Mouse (Mus musculus) neural tube, embryonic 13.5 days (tissue): ENCODE measurements around the gene Lamc3. TPM values are rescaled to one million over a fixed set of nuclear protein-coding genes. Genes with fewer than 3 reads are reported as not detected.

Experiments used
- ATAC-seq: fragments of 200-750 bp; cut with Nextera tagmentation; 2 replicates; pipeline ENCODE4 v1.8.0; 2017; ENCODE audit warnings: low read depth, mild to moderate bottlenecking, moderate TSS enrichment, moderate library complexity
- H3K27ac ChIP-seq: fragments of 300-500 bp; sonication (generic); replicated peaks from 2 replicates; pipeline ENCODE4 v1.5.1; 2015; ENCODE audit warnings: moderate library complexity, mild to moderate bottlenecking, inconsistent platforms
- H3K27me3 ChIP-seq: fragments of 300-500 bp; sonication (generic); 2 replicates; pipeline ENCODE4 v1.6.1; 2015; ENCODE audit warnings: mild to moderate bottlenecking, inconsistent platforms
- H3K36me3 ChIP-seq: fragments of 300-500 bp; sonication (generic); 2 replicates; pipeline ENCODE4 v1.6.1; 2015; ENCODE audit warnings: mild to moderate bottlenecking, inconsistent platforms
- H3K4me1 ChIP-seq: fragments of 300-500 bp; sonication (generic); replicated peaks from 2 replicates; pipeline ENCODE4 v1.6.1; 2015; ENCODE audit warnings: inconsistent platforms
- H3K4me2 ChIP-seq: fragments of 300-500 bp; sonication (generic); 2 replicates; pipeline ENCODE4 v1.6.1; 2015; ENCODE audit warnings: inconsistent platforms, mild to moderate bottlenecking, moderate library complexity
- H3K4me3 ChIP-seq: fragments of 300-500 bp; sonication (generic); 2 replicates; pipeline ENCODE4 v1.5.1; 2015; ENCODE audit warnings: mild to moderate bottlenecking, inconsistent platforms
- H3K9ac ChIP-seq: fragments of 300-500 bp; sonication (generic); 2 replicates; pipeline ENCODE4 v1.6.1; 2015; ENCODE audit warnings: moderate library complexity, mild to moderate bottlenecking, inconsistent platforms
- H3K9me3 ChIP-seq: fragments of 300-500 bp; sonication (generic); 2 replicates; pipeline ENCODE4 v1.6.1; 2016; ENCODE audit warnings: inconsistent platforms
- WGBS: fragments of 180-500 bp; shearing (Covaris S2); methylation state at CpG from one replicate; pipeline ENCODE4 v1.1.7; 2015; 5-methylcytosine and 5-hydroxymethylcytosine counted together
- polyA plus RNA-seq: library from polyadenylated mRNA; unstranded; fragments of >200 nt; fragmentation: Nextera tagmentation; extraction: Ambion mirVana; gene quantifications from 2 replicates; pipeline ENCODE4 v1.2.1, GENCODE M21; 2015

Lamc3 gene
- polyA plus RNA-seq, 1 experiment from 2014 or later = 5.7 TPM

DNA sequence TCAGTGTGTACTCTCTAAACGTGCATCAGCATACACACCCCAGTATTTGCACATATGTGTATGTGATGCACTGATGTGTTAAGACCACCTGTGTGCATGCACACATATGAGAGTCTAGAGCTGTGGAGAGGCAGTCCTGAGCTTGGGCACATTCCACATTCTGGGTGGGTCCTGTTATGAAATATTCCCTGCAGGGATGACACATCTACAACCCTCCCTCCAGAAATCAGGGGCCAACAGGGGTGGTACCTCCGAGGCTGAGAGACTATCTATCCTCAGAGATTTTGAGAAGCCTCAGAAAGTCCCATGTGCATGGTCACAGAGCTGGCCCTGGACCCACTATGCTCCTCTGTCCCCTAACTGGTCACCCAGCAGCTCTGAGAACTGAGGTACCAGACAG is 58.5 kb downstream of the Lamc3 start:
- no peaks in the 10 kb centered on the region for H3K9me3 ChIP-seq
- ATAC-seq = no peak
- no peak overlapping the region for H3K27ac ChIP-seq
- peaks cover 11% of the 10 kb centered on the region for H3K4me1 ChIP-seq
- H3K36me3 ChIP-seq = no peaks in the 10 kb centered on the region
- WGBS = 76% methylated on average over 2 of the region's 2 CpGs
- no peak overlapping the region for H3K9ac ChIP-seq
- H3K27me3 ChIP-seq = peaks cover 20% of the 10 kb centered on the region
- H3K4me2 ChIP-seq = no peak overlapping the region
- no peak overlapping the region for H3K4me3 ChIP-seq

DNA sequence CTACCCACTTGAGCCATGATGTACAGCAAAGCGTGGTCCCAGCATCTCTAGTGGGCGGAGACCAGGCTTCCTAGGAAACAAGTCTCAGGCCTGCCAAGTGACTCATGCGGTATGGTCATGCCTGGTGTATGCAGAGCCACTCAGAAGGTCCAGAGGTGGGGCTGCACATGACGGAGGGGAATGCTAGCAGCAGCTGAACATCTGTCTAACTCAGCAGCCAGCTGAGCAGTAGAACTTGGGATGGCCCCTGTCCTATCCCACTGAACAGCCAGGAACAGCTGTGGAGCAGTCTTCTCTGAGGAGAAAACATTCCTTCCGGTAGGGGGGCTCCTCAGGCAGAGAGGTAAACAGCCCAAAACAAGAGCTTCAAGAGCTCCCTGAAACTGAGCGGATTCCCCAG is 61.3 kb downstream of the Lamc3 start:
- H3K4me2 ChIP-seq = no peak overlapping the region
- no peak for ATAC-seq
- H3K36me3 ChIP-seq = no peaks in the 10 kb centered on the region
- no peaks in the 10 kb centered on the region for H3K9me3 ChIP-seq
- peaks cover 26% of the 10 kb centered on the region for H3K27me3 ChIP-seq
- 81% methylated on average over 6 of the region's 6 CpGs for WGBS
- H3K9ac ChIP-seq = no peak overlapping the region
- no peak overlapping the region for H3K27ac ChIP-seq
- H3K4me3 ChIP-seq = no peak overlapping the region
- H3K4me1 ChIP-seq = peaks cover 31% of the 10 kb centered on the region

GRCm38 (mm10) chr2:31948801-31949200 is 61.7 kb downstream of the Lamc3 start:
- Histone ChIP-seq H3K4me3 (no peak overlapping the region), H3K9ac (no peak overlapping the region), H3K4me1 (peaks cover 33% of the 10 kb centered on the region), H3K4me2 (no peak overlapping the region), H3K36me3 (no peaks in the 10 kb centered on the region), H3K27me3 (peaks cover 26% of the 10 kb centered on the region), H3K27ac (no peak overlapping the region), H3K9me3 (no peaks in the 10 kb centered on the region)
- 73% methylated on average over 6 of the region's 6 CpGs for WGBS
- no peak for ATAC-seq

DNA sequence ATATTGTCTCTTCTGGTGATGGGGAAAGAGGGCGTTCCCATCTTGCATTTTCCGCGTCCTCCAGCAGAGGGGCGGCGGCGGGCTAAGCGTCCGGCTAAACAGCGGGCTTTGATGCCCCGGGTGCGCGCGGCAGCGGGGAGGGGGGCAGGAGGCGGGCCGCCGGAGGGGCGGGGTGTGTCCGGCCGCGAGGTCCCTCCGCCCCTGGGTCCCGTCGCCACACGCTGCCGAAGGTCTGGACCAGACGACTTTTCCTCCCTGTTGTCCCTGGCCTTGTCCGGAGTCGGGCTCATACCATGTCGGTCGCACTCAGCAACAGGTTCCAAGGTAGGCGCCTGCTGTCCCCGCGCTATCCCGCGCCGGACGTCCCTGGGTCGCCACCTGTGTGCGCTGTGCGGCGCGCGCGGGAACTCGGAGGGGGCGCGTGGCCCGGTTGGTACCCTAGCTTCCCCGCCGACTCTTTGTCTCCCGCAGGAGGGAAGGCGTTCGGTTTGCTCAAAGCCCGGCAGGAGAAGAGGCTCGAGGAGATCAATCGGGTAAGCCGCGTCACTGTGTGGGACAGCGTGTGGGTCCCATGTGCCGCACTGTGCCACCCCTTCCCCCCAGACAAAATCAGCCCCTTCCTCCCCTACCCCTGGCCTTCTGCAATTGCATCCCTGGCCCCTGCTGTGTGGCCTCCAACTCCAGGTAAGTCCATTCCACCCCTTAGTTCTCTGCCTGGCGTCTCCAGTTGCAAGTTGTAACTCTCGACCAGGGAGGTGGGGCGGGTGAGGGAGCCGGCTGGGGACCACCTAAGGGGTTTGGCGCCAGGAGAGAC is 63.2 kb downstream of the Lamc3 start, which contains the start of gene Aif1l:
TSS of gene Aif1l (plus strand) at position 82 of the 814 bp plus-strand sequence.
- peaks cover 40% of the 10 kb centered on the region for H3K4me1 ChIP-seq
- whole genome bisulfite sequencing = under 1% methylated on average over 66 of the region's 66 CpGs
- no peaks in the 10 kb centered on the region for H3K9me3 ChIP-seq
- H3K4me3 ChIP-seq = peak within 1 kb of the TSS; percentile 66
- H3K27ac ChIP-seq = no peak within 1 kb of the TSS
- H3K36me3 ChIP-seq = no peaks in the 10 kb centered on the region
- peak within 1 kb of the TSS; percentile 74 for H3K9ac ChIP-seq
- H3K27me3 ChIP-seq = peaks cover 26% of the 10 kb centered on the region
- peak; percentile 68 for ATAC-seq
- H3K4me2 ChIP-seq = peak within 1 kb of the TSS; percentile 96

DNA sequence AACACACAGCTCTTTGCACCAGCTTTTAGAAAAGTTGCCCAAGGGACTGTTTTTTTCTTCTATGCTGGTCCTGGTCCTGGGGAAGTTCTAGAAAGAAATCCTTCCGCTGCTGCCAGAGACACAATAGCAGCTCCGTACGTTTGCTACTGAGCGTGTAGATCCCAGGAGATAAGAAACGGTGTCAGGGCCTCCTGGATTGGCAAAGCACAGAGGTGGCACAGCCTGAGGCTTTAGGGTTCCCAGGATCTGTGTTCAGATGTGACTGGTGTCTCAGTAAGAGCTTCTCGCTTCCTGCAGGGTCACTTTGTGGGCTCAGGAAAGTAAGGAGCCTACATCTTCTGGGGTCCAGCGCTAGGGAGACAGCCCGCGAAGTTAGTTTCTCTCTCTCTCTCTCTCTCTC is 63.9 kb downstream of the Lamc3 start:
- ATAC-seq = no peak
- Histone ChIP-seq H3K27me3 (peaks cover 26% of the 10 kb centered on the region), H3K27ac (no peak overlapping the region), H3K4me2 (peak overlapping the region; percentile 96), H3K4me1 (peaks cover 40% of the 10 kb centered on the region), H3K4me3 (peak overlapping the region; percentile 66), H3K36me3 (no peaks in the 10 kb centered on the region), H3K9me3 (no peaks in the 10 kb centered on the region), H3K9ac (peak overlapping the region; percentile 74)
- 27% methylated on average over 9 of the region's 9 CpGs for WGBS

GRCm38 (mm10) chr2:31952236-31952635 is 65.1 kb downstream of the Lamc3 start:
- H3K4me1 ChIP-seq = peaks cover 40% of the 10 kb centered on the region

GRCm38 (mm10) chr2:31952725-31953124 is 65.6 kb downstream of the Lamc3 start:
- Histone ChIP-seq H3K4me2 (no peak overlapping the region), H3K27me3 (peaks cover 26% of the 10 kb centered on the region), H3K4me3 (no peak overlapping the region), H3K36me3 (no peaks in the 10 kb centered on the region), H3K27ac (no peak overlapping the region), H3K4me1 (peaks cover 40% of the 10 kb centered on the region), H3K9me3 (no peaks in the 10 kb centered on the region), H3K9ac (no peak overlapping the region)
- ATAC-seq = no peak
- 79% methylated on average over 3 of the region's 3 CpGs for WGBS

More at GRCm38 (mm10) chr2:31952236-31952635, 65.1 kb downstream of the Lamc3 start:
- 73% methylated on average over 10 of the region's 10 CpGs for WGBS
- Histone ChIP-seq H3K36me3 (no peaks in the 10 kb centered on the region), H3K27ac (no peak overlapping the region), H3K4me2 (peak overlapping the region; percentile 96), H3K9ac (no peak overlapping the region), H3K9me3 (no peaks in the 10 kb centered on the region), H3K27me3 (peaks cover 26% of the 10 kb centered on the region), H3K4me3 (no peak overlapping the region)
- no peak for ATAC-seq

GRCm38 (mm10) chr2:31953687-31954086 is 66.6 kb downstream of the Lamc3 start:
- no peak overlapping the region for H3K27ac ChIP-seq
- H3K9me3 ChIP-seq = no peaks in the 10 kb centered on the region
- 86% methylated on average over 8 of the region's 8 CpGs for WGBS
- H3K36me3 ChIP-seq = no peaks in the 10 kb centered on the region
- H3K27me3 ChIP-seq = peaks cover 25% of the 10 kb centered on the region
- H3K4me3 ChIP-seq = no peak overlapping the region
- no peak overlapping the region for H3K9ac ChIP-seq
- no peak overlapping the region for H3K4me2 ChIP-seq
- peaks cover 40% of the 10 kb centered on the region for H3K4me1 ChIP-seq
- ATAC-seq = no peak

GRCm38 (mm10) chr2:31954779-31955181 is 67.7 kb downstream of the Lamc3 start:
- no peak overlapping the region for H3K4me2 ChIP-seq
- H3K9me3 ChIP-seq = no peaks in the 10 kb centered on the region
- no peak for ATAC-seq
- peaks cover 37% of the 10 kb centered on the region for H3K4me1 ChIP-seq
- H3K36me3 ChIP-seq = 0 out of 2 replicates have a peak, but pooled peaks cover 4% of the 10 kb centered on the region
- H3K4me3 ChIP-seq = no peak overlapping the region
- no peak overlapping the region for H3K9ac ChIP-seq
- WGBS = 88% methylated on average over 9 of the region's 9 CpGs
- no peak overlapping the region for H3K27ac ChIP-seq
- peaks cover 14% of the 10 kb centered on the region for H3K27me3 ChIP-seq

- H3K9ac ChIP-seq = no peak overlapping the region
- no peaks in the 10 kb centered on the region for H3K9me3 ChIP-seq
- H3K4me2 ChIP-seq = no peak overlapping the region
- WGBS = 93% methylated on average over 5 of the region's 5 CpGs
- peaks cover 29% of the 10 kb centered on the region for H3K4me1 ChIP-seq
- peaks cover 5% of the 10 kb centered on the region for H3K27me3 ChIP-seq
- no peak overlapping the region for H3K27ac ChIP-seq
- ATAC-seq = no peak
- no peak overlapping the region for H3K4me3 ChIP-seq
- 0 out of 2 replicates have a peak, but pooled peaks cover 4% of the 10 kb centered on the region for H3K36me3 ChIP-seq
These were observed 68.6 kb downstream of the Lamc3 start for GRCm38 (mm10) chr2:31955686-31956085.

GRCm38 (mm10) chr2:31957211-31957610 is 70.1 kb downstream of the Lamc3 start:
- H3K9ac ChIP-seq = no peak overlapping the region
- H3K36me3 ChIP-seq = 0 out of 2 replicates have a peak, but pooled peaks cover 4% of the 10 kb centered on the region
- H3K27ac ChIP-seq = no peak overlapping the region
- H3K9me3 ChIP-seq = no peaks in the 10 kb centered on the region
- H3K4me1 ChIP-seq = peaks cover 29% of the 10 kb centered on the region
- no peak overlapping the region for H3K4me2 ChIP-seq
- H3K27me3 ChIP-seq = no peaks in the 10 kb centered on the region
- 90% methylated on average over 10 of the region's 10 CpGs for WGBS
- H3K4me3 ChIP-seq = no peak overlapping the region
- no peak for ATAC-seq

DNA sequence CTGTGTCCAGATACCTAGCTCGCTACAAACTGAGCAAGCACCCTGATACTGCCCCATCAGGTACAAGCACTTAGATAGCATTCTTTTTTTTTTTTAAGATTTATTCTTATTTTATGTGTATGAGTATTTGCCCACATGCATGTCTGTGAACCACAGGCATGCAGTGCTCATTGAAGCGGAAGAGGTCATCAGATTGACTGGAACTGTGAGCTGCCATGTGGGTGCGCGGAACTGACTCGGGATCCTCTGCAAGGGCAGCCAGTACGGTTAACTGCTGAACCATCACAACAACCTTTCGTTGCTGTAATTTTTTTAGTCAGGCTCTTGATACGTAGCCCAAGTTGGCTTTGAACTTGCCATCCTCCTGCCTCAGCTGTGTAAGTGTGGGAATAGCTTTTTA is 73.9 kb downstream of the Lamc3 start:
- H3K4me1 ChIP-seq = peaks cover 38% of the 10 kb centered on the region

More for the DNA sequence above, 73.9 kb downstream of the Lamc3 start:
- Histone ChIP-seq H3K27ac (peak overlapping the region; percentile 90), H3K4me2 (no peak overlapping the region), H3K36me3 (0 out of 2 replicates have a peak, but pooled peaks cover 4% of the 10 kb centered on the region), H3K27me3 (no peaks in the 10 kb centered on the region), H3K9me3 (no peaks in the 10 kb centered on the region), H3K9ac (no peak overlapping the region), H3K4me3 (no peak overlapping the region)
- no peak for ATAC-seq
- WGBS = 89% methylated on average over 8 of the region's 8 CpGs
